Mouse (Mus musculus) midbrain, embryonic 11.5 days (tissue): ENCODE data around the gene Olfr544. TPM values are rescaled to one million over a fixed set of nuclear protein-coding genes. Genes with fewer than 3 reads are reported as not detected.

Source experiments
- polyA plus RNA-seq: library from polyadenylated mRNA; unstranded; fragments of >200 nt; fragmentation: Nextera tagmentation; extraction: Ambion mirVana; gene quantifications from 2 replicates; pipeline ENCODE4 v1.2.1, GENCODE M21; 2014

Olfr544 gene
- polyA plus RNA-seq, 1 experiment from 2014 or later: 0.10 TPM

Other genes starting within 250 kb of the Olfr544 start
- gene Rhog, start 232.3 kb downstream of the Olfr544 start, polyA plus RNA-seq: 29.4 and 31.4 TPM in 2 replicates
- 9.1 and 11.6 TPM in 2 replicates for gene Stim1, start 220.5 kb downstream of the Olfr544 start, polyA plus RNA-seq
- 234 and 249 TPM in 2 replicates for gene Rrm1, start 46.6 kb downstream of the Olfr544 start, polyA plus RNA-seq
- 0.25 and 0.33 TPM in 2 replicates for gene Olfr543, start 6.6 kb downstream of the Olfr544 start, polyA plus RNA-seq
- gene Olfr545, start 11.3 kb upstream of the Olfr544 start, polyA plus RNA-seq: 0.16 TPM in 1 of 2 replicates, not detected in the other
- gene Olfr547, start 46.4 kb upstream of the Olfr544 start, polyA plus RNA-seq: not detected in 2 replicates
- gene Olfr548-ps1, start 52.6 kb upstream of the Olfr544 start, polyA plus RNA-seq: not detected in 2 replicates
- not detected in 2 replicates for gene Olfr549, start 61.6 kb upstream of the Olfr544 start, polyA plus RNA-seq
- gene Trim21, start 77.2 kb upstream of the Olfr544 start, polyA plus RNA-seq: 0.42 and 0.44 TPM in 2 replicates
- not detected in 2 replicates for gene Olfr550, start 83.1 kb upstream of the Olfr544 start, polyA plus RNA-seq
- not detected in 2 replicates for gene Olfr551, start 103.6 kb upstream of the Olfr544 start, polyA plus RNA-seq
- gene Olfr552, start 109.5 kb upstream of the Olfr544 start, polyA plus RNA-seq: not detected in 2 replicates
- gene Olfr553, start 129.9 kb upstream of the Olfr544 start, polyA plus RNA-seq: not detected in 2 replicates
- not detected in 2 replicates for gene Olfr554, start 150.1 kb upstream of the Olfr544 start, polyA plus RNA-seq
- gene Olfr555, start 170.5 kb upstream of the Olfr544 start, polyA plus RNA-seq: not detected in 2 replicates
- gene Olfr556, start 176.6 kb upstream of the Olfr544 start, polyA plus RNA-seq: not detected in 2 replicates
- 9.5 and 10.8 TPM in 2 replicates for gene Trim68, start 199.0 kb upstream of the Olfr544 start, polyA plus RNA-seq
- gene Olfr557, start 207.6 kb upstream of the Olfr544 start, polyA plus RNA-seq: not detected in 2 replicates
- not detected in 2 replicates for gene Olfr558, start 213.9 kb upstream of the Olfr544 start, polyA plus RNA-seq
- not detected in 2 replicates for gene Olfr33, start 230.8 kb upstream of the Olfr544 start, polyA plus RNA-seq
- not detected in 2 replicates for gene Olfr559, start 239.2 kb upstream of the Olfr544 start, polyA plus RNA-seq